Mouse (Mus musculus) E14TG2a.4 (cell line): ENCODE results near the gene Nkpd1.

Experiments
- CTCF ChIP-seq: conservative IDR thresholded peaks from 2 replicates; pipeline ENCODE4 v1.5.1; 2014; ENCODE audit warnings: low read length
- NANOG ChIP-seq: IDR thresholded peaks from 2 replicates; pipeline ENCODE4 v1.6.1; 2014; ENCODE audit warnings: borderline replicate concordance, low read length, mixed read lengths

DNA sequence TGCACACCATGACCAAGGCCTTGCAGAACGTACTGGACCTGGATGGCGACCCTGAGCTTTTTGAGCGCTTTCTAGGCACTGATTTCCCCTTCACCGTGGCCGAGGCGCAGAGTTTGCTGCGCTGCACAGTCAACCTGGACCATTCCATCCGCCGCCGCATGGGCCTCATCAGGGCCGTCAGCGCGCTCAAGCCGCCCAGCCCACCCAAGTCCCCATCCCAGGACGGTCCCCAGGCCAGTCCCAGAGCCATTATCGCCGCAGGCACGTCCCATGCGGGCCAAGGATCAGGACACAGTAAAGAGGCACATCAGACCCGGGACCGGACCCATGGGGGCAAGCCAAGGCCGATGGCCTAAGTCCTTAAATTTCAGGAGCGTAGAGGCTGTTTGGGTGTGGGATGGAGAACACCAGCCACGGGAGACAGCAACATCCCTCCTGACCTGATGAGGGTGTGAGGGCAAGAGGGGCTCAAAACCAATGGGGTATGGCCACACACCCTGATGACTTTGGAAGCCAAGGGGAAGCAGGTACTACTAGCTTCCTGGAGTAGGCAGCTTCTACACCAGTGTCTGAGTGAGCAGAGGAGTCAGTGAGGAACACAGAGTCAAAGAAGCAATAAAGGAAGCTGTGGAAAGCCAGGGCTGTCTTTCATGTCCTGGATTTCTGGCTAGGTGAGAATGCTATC, 6.9 kb downstream of the Nkpd1 start:
- TF ChIP-seq CTCF (no peak), NANOG (no peak)
